Mouse (Mus musculus): Measurements from ENCODE around the gene Trmt10b. TPM values are rescaled to one million over a fixed set of nuclear protein-coding genes. Genes with fewer than 3 reads are reported as not detected.
A peak's percentile ranks its signal among the peaks of the same experiment; 100 is the strongest.

Trmt10b gene
- polyA plus RNA-seq (2015; fragmentation: Nextera tagmentation; extraction: Ambion mirVana), result 14.5 and 14.8 TPM in 2 replicates

- peaks cover 7% of the 10 kb centered on the region; the same call in 1 of the 2 replicates for H3K36me3 ChIP-seq
- no peaks in the 10 kb centered on the region for H3K9me3 ChIP-seq
- H3K4me3 ChIP-seq (replicated peaks), result peak within 1 kb of the TSS; percentile 76
- H3K9ac ChIP-seq, result peak within 1 kb of the TSS; percentile 43
- H3K4me1 ChIP-seq, result 0 out of 2 replicates have a peak, but pooled peaks cover 3% of the 10 kb centered on the region
- 17% methylated on average over 27 of the region's 27 CpGs for WGBS
- peak; percentile 72; the same call in 1 of the 2 replicates for ATAC-seq (ENCODE audit: insufficient read depth, low FRiP score, low read depth)
- no peak within 1 kb of the TSS for H3K27ac ChIP-seq
- H3K27me3 ChIP-seq (replicated peaks), result no peaks in the 10 kb centered on the region
- H3K4me2 ChIP-seq, result peak within 1 kb of the TSS; percentile 62
Measured at GRCm38 (mm10) chr4:45296662-45297564, at the start of gene Trmt10b. Gene Trmt10b, plus strand, starts transcription at chr4:45297127.

GRCm38 (mm10) chr4:45251265-45251664, 45.7 kb upstream of the Trmt10b start:
- no peak overlapping the region for H3K4me3 ChIP-seq (replicated peaks)
- 81% methylated on average over 8 of the region's 8 CpGs for WGBS
- no peaks in the 10 kb centered on the region for H3K4me1 ChIP-seq
- no peak for ATAC-seq (ENCODE audit: insufficient read depth, low FRiP score, low read depth)
- no peaks in the 10 kb centered on the region for H3K36me3 ChIP-seq
- H3K9ac ChIP-seq, result no peak overlapping the region
- H3K4me2 ChIP-seq, result no peak overlapping the region
- H3K9me3 ChIP-seq, result no peaks in the 10 kb centered on the region
- no peak overlapping the region for H3K27ac ChIP-seq
- H3K27me3 ChIP-seq (replicated peaks), result no peaks in the 10 kb centered on the region

GRCm38 (mm10) chr4:45252861-45253262, 44.1 kb upstream of the Trmt10b start:
- Histone ChIP-seq H3K4me1 (no peaks in the 10 kb centered on the region), H3K27ac (no peak overlapping the region), H3K9ac (no peak overlapping the region), H3K9me3 (no peaks in the 10 kb centered on the region), H3K4me2 (no peak overlapping the region), H3K27me3 (replicated peaks) (no peaks in the 10 kb centered on the region), H3K36me3 (no peaks in the 10 kb centered on the region), H3K4me3 (replicated peaks) (no peak overlapping the region)
- WGBS, result 62% methylated on average over 9 of the region's 9 CpGs
- no peak for ATAC-seq (ENCODE audit: insufficient read depth, low FRiP score, low read depth)

GRCm38 (mm10) chr4:45253839-45254601, 42.9 kb upstream of the Trmt10b start:
- no peaks in the 10 kb centered on the region for H3K36me3 ChIP-seq
- no peak overlapping the region for H3K4me3 ChIP-seq (replicated peaks)
- no peaks in the 10 kb centered on the region for H3K9me3 ChIP-seq
- no peak for ATAC-seq (ENCODE audit: insufficient read depth, low FRiP score, low read depth)
- H3K4me2 ChIP-seq, result no peak overlapping the region
- no peak overlapping the region for H3K9ac ChIP-seq
- WGBS, result 47% methylated on average over 11 of the region's 11 CpGs
- H3K4me1 ChIP-seq, result no peaks in the 10 kb centered on the region
- H3K27ac ChIP-seq, result no peak overlapping the region
- no peaks in the 10 kb centered on the region for H3K27me3 ChIP-seq (replicated peaks)

- ATAC-seq (ENCODE audit: insufficient read depth, low FRiP score, low read depth), result no peak
- no peaks in the 10 kb centered on the region for H3K27me3 ChIP-seq (replicated peaks)
- H3K36me3 ChIP-seq, result no peaks in the 10 kb centered on the region
- no peak overlapping the region for H3K9ac ChIP-seq
- 58% methylated on average over 4 of the region's 4 CpGs for WGBS
- no peaks in the 10 kb centered on the region for H3K9me3 ChIP-seq
- no peaks in the 10 kb centered on the region for H3K4me1 ChIP-seq
- H3K4me3 ChIP-seq (replicated peaks), result no peak overlapping the region
- H3K4me2 ChIP-seq, result no peak overlapping the region
- no peak overlapping the region for H3K27ac ChIP-seq
Measured at GRCm38 (mm10) chr4:45259232-45259832, 37.6 kb upstream of the Trmt10b start.

- Histone ChIP-seq H3K4me1 (no peaks in the 10 kb centered on the region), H3K9ac (no peak overlapping the region), H3K4me2 (no peak overlapping the region), H3K27me3 (replicated peaks) (no peaks in the 10 kb centered on the region), H3K27ac (no peak overlapping the region), H3K9me3 (no peaks in the 10 kb centered on the region), H3K36me3 (no peaks in the 10 kb centered on the region), H3K4me3 (replicated peaks) (no peak overlapping the region)
- ATAC-seq (ENCODE audit: insufficient read depth, low FRiP score, low read depth), result no peak
- WGBS, result 91% methylated on average over 4 of the region's 4 CpGs
Measured at GRCm38 (mm10) chr4:45261551-45261950, 35.4 kb upstream of the Trmt10b start.

GRCm38 (mm10) chr4:45267883-45268282, 29.0 kb upstream of the Trmt10b start:
- WGBS, result 47% methylated on average over 3 of the region's 3 CpGs
- H3K9me3 ChIP-seq, result no peaks in the 10 kb centered on the region
- H3K9ac ChIP-seq, result no peak overlapping the region
- H3K4me2 ChIP-seq, result no peak overlapping the region
- ATAC-seq (ENCODE audit: insufficient read depth, low FRiP score, low read depth), result no peak
- H3K27ac ChIP-seq, result no peak overlapping the region
- H3K4me1 ChIP-seq, result no peaks in the 10 kb centered on the region
- H3K27me3 ChIP-seq (replicated peaks), result no peaks in the 10 kb centered on the region
- H3K36me3 ChIP-seq, result no peaks in the 10 kb centered on the region
- no peak overlapping the region for H3K4me3 ChIP-seq (replicated peaks)

GRCm38 (mm10) chr4:45271041-45271452, 25.9 kb upstream of the Trmt10b start:
- Histone ChIP-seq H3K4me2 (no peak overlapping the region), H3K4me1 (no peaks in the 10 kb centered on the region), H3K27ac (no peak overlapping the region), H3K27me3 (replicated peaks) (no peaks in the 10 kb centered on the region), H3K9me3 (no peaks in the 10 kb centered on the region), H3K9ac (no peak overlapping the region), H3K4me3 (replicated peaks) (no peak overlapping the region), H3K36me3 (no peaks in the 10 kb centered on the region)
- peak; percentile 76; the same call in 1 of the 2 replicates for ATAC-seq (ENCODE audit: insufficient read depth, low FRiP score, low read depth)
- 60% methylated on average over 10 of the region's 10 CpGs for WGBS

- H3K9ac ChIP-seq, result no peak overlapping the region
- H3K36me3 ChIP-seq, result no peaks in the 10 kb centered on the region
- no peaks in the 10 kb centered on the region for H3K9me3 ChIP-seq
- H3K4me2 ChIP-seq, result no peak overlapping the region
- no peaks in the 10 kb centered on the region for H3K27me3 ChIP-seq (replicated peaks)
- no peaks in the 10 kb centered on the region for H3K4me1 ChIP-seq
- no peak overlapping the region for H3K27ac ChIP-seq
- ATAC-seq (ENCODE audit: insufficient read depth, low FRiP score, low read depth), result no peak
- 76% methylated on average over 8 of the region's 8 CpGs for WGBS
- H3K4me3 ChIP-seq (replicated peaks), result no peak overlapping the region
Measured at GRCm38 (mm10) chr4:45275770-45276169, 21.2 kb upstream of the Trmt10b start.

- no peak overlapping the region for H3K27ac ChIP-seq
- ATAC-seq (ENCODE audit: insufficient read depth, low FRiP score, low read depth), result 0 out of 2 replicates have a peak, but pooled peaks have one; percentile 7
- WGBS, result 59% methylated on average over 8 of the region's 8 CpGs
- no peak overlapping the region for H3K9ac ChIP-seq
- H3K4me3 ChIP-seq (replicated peaks), result no peak overlapping the region
- H3K36me3 ChIP-seq, result no peaks in the 10 kb centered on the region
- H3K4me2 ChIP-seq, result no peak overlapping the region
- H3K9me3 ChIP-seq, result no peaks in the 10 kb centered on the region
- no peaks in the 10 kb centered on the region for H3K4me1 ChIP-seq
- no peaks in the 10 kb centered on the region for H3K27me3 ChIP-seq (replicated peaks)
Measured at GRCm38 (mm10) chr4:45279292-45279691, 17.6 kb upstream of the Trmt10b start.

- 15% methylated on average over 4 of the region's 4 CpGs for WGBS
- no peaks in the 10 kb centered on the region for H3K36me3 ChIP-seq
- no peak overlapping the region for H3K4me3 ChIP-seq (replicated peaks)
- no peaks in the 10 kb centered on the region for H3K27me3 ChIP-seq (replicated peaks)
- no peak overlapping the region for H3K4me2 ChIP-seq
- ATAC-seq (ENCODE audit: insufficient read depth, low FRiP score, low read depth), result no peak; the same call in 1 of the 2 replicates
- H3K4me1 ChIP-seq, result no peaks in the 10 kb centered on the region
- H3K9me3 ChIP-seq, result no peaks in the 10 kb centered on the region
- H3K9ac ChIP-seq, result no peak overlapping the region
- no peak overlapping the region for H3K27ac ChIP-seq
Measured at GRCm38 (mm10) chr4:45279981-45280548, 16.9 kb upstream of the Trmt10b start.

Measured in stomach, embryonic 15.5 days (tissue).